Mouse (Mus musculus) heart, adult 2 months (tissue): Measurements from ENCODE around the gene Klf9.

Experiments
- CTCF ChIP-seq: fragments of 200-600 bp; IDR thresholded peaks from 2 replicates; pipeline ENCODE4 v1.8.1; 2022; ENCODE audit warnings: antibody characterized with exemption, mild to moderate bottlenecking, moderate library complexity
- EP300 ChIP-seq: fragments of 200-500 bp; IDR thresholded peaks from 2 replicates; pipeline ENCODE4 v1.6.1; 2011; ENCODE audit warnings: low read depth, low read length, control low read depth; ENCODE audit not compliant: insufficient read depth
- POLR2A ChIP-seq: fragments of 200-500 bp; IDR thresholded peaks from 2 replicates; pipeline ENCODE4 v1.6.1; 2011; ENCODE audit warnings: mild to moderate bottlenecking, low read depth, low read length, control low read depth; ENCODE audit not compliant: insufficient read depth

GRCm38 (mm10) chr19:23141391-23142281 lies 610 bp downstream of the Klf9 start:
- no peak for TF ChIP-seq CTCF
- peak; percentile 62 for TF ChIP-seq POLR2A
- TF ChIP-seq EP300: peak; percentile 68
